Mouse (Mus musculus) liver, adult (tissue): ENCODE results near the gene Mga.

Source experiments
- GATA4 ChIP-seq: IDR thresholded peaks from 2 replicates; pipeline ENCODE4 v1.6.1; 2014; ENCODE audit warnings: mild to moderate bottlenecking, low read length; ENCODE audit not compliant: insufficient replicate concordance

Gene Mga

GRCm38 (mm10) chr2:120006696-120007095, 109.7 kb downstream of the Mga start:
- TF ChIP-seq GATA4, result no peak

DNA sequence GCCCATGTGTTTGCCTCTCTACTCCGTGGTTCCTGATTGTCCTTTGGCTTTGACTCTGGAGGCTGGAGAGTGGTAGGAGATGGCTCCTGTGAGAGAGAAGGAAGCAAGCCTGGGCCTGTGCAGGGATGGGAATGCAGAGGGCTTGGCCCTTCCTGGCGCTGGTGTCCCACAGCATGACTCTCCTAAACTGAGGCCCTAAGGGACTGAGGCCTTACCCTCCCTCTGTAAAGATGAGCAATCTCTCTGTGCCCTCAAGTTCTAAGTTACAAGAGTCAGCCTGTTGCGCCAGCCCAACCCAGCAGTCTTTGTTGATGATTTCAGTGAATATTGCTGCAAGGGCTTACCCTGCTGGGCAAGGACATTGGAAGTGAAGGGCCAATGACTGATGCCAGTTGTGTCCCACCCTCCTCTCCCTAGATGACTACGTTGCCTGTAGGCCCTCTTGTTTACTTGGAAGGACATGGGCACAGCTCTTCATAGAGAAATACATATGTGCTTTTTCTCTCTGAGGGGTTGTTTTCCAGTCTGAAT, 110.7 kb downstream of the Mga start:
- TF ChIP-seq GATA4, result no peak

DNA sequence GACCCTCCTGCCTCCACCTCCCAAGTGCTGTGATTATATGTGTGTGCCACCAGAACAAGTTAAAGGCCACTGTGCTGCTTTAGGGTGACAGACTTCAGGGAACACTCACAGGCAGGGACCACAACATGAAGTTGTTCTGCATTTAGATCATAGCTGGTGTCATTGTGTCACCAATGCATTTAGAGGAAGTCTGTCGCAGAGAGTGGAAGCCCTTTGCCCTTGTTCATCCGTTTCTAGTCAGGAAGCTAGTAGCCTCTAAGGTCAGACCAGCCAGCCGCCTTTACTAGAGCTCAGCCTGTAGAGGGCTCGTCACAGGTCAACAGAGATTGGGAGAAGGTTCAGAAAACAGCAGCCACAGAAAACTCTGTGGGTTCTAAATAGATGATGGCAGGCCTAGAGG, 111.6 kb downstream of the Mga start:
- no peak for TF ChIP-seq GATA4

DNA sequence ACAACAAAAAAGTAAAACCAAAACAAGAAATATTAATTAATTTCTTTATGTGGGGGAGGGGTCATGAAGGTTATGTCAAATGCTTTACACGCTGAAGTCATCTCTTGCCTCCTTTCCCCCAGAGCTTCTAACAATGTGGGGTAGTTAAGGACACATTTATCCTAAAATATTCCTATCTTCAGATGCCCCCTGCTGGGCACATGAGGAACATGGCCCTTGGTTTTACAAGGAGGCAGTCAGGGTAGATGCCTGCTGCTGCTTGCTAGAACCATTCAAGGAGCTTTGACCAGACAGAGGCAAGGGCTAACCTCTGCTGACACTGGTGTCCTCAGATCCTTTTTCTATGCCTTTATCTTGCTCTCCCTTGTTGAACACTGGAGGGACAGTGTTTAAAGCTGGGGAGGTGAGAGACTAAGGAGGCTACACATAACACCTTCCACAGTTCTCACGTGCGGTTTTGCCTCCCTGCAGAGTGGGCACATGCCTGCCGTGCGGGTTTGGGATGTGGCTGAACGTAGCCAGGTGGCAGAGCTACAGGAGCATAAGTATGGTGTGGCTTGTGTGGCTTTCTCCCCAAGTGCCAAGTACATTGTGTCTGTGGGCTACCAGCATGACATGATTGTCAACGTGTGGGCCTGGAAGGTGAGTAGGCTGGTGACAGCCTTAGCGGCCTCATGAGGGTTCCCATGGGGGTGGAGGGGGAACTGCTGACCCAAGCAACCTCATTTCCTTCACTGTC, 114.6 kb downstream of the Mga start:
- no peak for TF ChIP-seq GATA4

- no peak for TF ChIP-seq GATA4
Observed at GRCm38 (mm10) chr2:120012924-120013323, 115.9 kb downstream of the Mga start.

- no peak for TF ChIP-seq GATA4
Observed at GRCm38 (mm10) chr2:120013831-120014486, 116.9 kb downstream of the Mga start.

- TF ChIP-seq GATA4, result no peak
Observed at GRCm38 (mm10) chr2:120015882-120016281, 118.9 kb downstream of the Mga start.

DNA sequence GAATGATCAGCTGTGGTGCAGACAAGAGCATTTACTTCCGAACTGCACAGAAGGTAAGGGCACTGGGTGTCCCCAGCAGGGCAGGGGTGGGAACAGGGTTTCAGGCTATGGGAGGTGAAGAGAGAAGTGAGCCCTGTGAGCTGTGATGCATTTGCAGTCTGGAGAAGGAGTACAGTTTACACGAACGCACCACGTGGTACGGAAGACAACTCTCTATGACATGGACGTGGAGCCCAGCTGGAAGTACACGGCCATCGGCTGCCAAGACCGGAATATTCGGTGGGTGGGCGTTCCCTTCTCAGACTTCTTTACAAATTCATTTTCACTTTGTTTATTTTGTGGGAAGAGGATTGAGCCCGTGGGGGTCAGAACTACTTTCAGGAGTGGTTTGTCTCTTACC, 120.6 kb downstream of the Mga start:
- no peak for TF ChIP-seq GATA4
